Mouse (Mus musculus) CD4-positive naive resting alpha-beta T cell, adult 57 days (primary cell): ENCODE data around the gene Fam3a. TPM values are rescaled to one million over a fixed set of nuclear protein-coding genes. Genes with fewer than 3 reads are reported as not detected.

Source experiments
- total RNA-seq: library from RNA; stranded (reverse); gene quantifications from one replicate; pipeline ENCODE4 v1.2.4, GENCODE M21; 2023

The Fam3a gene
- 17.3 TPM for total RNA-seq

DNA sequence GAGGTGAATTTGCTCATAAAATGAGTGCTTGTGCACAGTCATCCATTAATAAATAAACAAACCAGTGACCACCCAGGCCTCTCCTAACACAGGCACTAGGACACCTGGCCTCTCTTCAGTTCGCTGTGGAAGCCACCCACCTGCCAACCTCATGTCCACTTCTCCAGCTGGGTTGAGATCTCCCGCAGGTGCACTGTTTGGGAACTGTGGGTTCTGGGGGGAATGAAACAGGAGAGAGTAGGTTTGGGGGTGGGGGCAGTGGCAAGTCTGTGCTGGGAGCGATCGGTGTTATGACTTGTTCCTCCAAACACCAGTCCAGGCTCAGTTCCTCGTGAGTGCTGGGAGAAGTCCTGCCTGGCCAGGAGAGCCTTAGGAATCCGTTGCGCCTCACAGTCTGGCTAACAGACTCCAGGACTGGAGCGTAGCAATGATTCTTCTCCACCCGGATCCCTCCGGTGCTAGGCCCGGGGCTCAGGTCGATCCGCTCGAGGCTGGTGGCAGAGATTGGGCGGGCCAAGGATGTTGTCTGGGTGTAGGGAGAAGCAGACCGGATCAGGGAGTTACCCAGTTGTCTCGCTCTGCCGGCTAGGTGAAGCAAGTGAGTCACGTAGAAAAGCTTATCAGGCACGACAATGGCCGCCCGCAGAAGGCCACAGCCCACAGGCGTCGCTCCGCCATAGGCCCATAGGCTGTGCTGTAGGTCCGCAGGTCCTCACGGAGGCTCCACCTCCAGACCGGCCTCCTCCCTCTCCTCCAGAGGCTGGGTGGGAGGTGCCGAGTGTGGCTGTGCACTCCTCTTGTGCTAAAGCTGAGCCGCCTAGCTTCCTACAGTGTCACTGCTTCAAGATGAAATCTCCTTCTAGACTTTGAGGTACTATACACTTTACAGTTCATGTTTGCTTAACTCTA, at the start of gene Fam3a, which contains the start of gene Ikbkg:
Gene Fam3a, minus strand, starts transcription at position 738 of the 909 bp plus-strand sequence.
Gene Ikbkg, plus strand, starts transcription at position 756 of the 909 bp plus-strand sequence.

DNA sequence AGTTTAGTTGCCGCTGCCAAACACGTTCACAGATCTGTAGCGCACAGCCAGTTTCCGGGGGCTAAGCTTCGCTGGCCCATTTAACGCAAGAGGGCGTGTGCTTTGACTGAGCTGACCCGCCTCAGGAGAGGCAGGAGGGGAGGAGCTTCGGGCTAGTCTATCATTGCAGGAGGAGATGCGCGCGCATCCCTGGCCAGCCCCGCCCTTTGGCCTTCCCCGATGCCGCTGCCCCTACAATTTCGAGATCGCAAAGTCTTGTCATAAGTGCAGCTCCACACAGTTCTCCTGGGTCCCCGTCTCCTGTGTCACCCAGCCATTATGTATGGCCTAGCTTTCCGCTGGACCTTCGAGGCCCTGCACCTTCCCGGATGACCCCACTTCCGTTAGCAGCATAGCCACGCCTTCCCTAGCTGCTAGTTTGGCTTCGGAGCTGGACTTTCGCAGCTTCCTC, 35.8 kb upstream of the Fam3a start, which contains the start of gene G6pdx:
Gene G6pdx, minus strand, starts transcription at position 369 of the 451 bp plus-strand sequence.

DNA sequence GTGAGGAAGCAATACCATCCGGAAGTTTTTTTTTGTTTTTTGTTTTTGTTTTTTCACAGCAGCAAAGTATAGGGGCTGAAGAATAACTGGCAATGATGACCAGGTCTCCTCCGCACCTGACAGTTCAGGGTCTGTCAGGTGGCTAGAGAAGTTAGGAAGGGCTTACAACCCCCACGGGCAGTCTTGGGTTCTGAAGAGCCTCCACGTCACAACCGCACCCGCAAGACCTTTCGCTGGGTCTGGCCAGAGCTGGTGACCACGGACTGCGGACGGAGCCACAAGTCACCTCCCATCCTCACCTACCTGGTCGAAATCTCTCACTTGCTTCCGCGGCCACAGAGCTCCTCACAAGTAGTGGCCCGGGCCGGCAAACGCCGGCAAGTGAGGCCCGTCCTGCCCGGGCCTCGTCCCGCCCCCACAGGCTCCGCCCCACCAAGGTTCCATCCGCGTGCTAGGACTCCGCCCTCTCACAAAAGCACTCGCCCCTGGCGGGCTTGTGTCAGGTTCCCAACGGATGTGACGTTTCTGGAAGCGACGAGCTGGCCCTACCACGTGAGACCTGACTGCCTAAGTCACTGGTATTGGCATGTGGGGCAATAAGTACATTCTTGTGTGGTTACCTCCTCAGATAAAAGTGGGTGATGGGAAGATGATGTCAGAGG, 20.1 kb downstream of the Fam3a start, which contains the start of the genes Ubl4a and Slc10a3:
Gene Ubl4a, minus strand, starts transcription at position 331 of the 662 bp plus-strand sequence.
Gene Slc10a3, minus strand, starts transcription at position 462 of the 662 bp plus-strand sequence.

DNA sequence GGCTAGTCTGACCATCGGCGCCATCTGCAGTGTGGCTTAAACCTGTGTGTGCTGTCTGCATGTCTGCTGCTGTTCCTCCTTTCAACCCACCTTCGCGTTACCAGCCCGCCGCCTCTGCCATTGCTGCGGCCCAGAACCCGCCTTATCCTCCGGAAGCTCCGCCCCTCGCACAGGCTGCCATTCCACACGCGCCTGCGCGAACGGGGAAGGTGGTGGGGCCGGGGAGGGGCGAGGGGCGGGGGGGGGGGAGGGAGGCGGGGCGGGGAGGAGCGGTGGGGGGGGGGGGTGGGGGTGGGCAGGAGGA, 39.7 kb downstream of the Fam3a start, which contains the start of gene Lage3:
Gene Lage3, minus strand, starts transcription at position 152 of the 304 bp plus-strand sequence.

Other genes with a start within 250 kb of the Fam3a start
- gene Tex28, start 225.4 kb downstream of the Fam3a start, total RNA-seq: not detected
- gene Tktl1, start 216.0 kb downstream of the Fam3a start, total RNA-seq: 4.5 TPM
- gene Flna, start 143.5 kb downstream of the Fam3a start, total RNA-seq: 780 TPM
- 71.4 TPM for gene Emd, start 138.6 kb downstream of the Fam3a start, total RNA-seq
- gene Rpl10, start 122.5 kb downstream of the Fam3a start, total RNA-seq: 621 TPM
- 70.3 TPM for gene Taz, start 111.4 kb downstream of the Fam3a start, total RNA-seq
- gene Dnase1l1, start 110.9 kb downstream of the Fam3a start, total RNA-seq: 13.3 TPM
- gene Atp6ap1, start 96.2 kb downstream of the Fam3a start, total RNA-seq: 98.5 TPM
- 250 TPM for gene Gdi1, start 88.3 kb downstream of the Fam3a start, total RNA-seq
- 70.9 TPM for gene Fam50a, start 80.2 kb downstream of the Fam3a start, total RNA-seq
- gene Plxna3, start 64.2 kb downstream of the Fam3a start, total RNA-seq: 15.7 TPM
- gene Lage3, start 39.7 kb downstream of the Fam3a start, total RNA-seq: 20.2 TPM
- gene Ubl4a, start 20.1 kb downstream of the Fam3a start, total RNA-seq: 25.3 TPM
- gene Slc10a3, start 19.9 kb downstream of the Fam3a start, total RNA-seq: 15.4 TPM
- 57.8 TPM for gene Ikbkg, start within 50 bp of the Fam3a start, total RNA-seq
- gene G6pdx, start 35.9 kb upstream of the Fam3a start, total RNA-seq: 32.0 TPM
- gene Gm6880, start 88.1 kb upstream of the Fam3a start, total RNA-seq: not detected
- gene Olfr1326-ps1, start 181.6 kb upstream of the Fam3a start, total RNA-seq: not detected
- not detected for gene Olfr1325, start 199.4 kb upstream of the Fam3a start, total RNA-seq